In genomic region chrX:71214441-71215112, GRCm38 (mm10) we compare ENCODE assay signal across 8 mouse cellular contexts. TPM values are rescaled to one million over a fixed set of nuclear protein-coding genes. Genes with fewer than 3 reads are reported as not detected.
DNase-seq lines count a peak whose midpoint lies in the region; ATAC-seq and TF ChIP-seq lines count a peak whose summit lies in the region.

No protein-coding gene starts in this region.

- peak overlapping the region; percentile 39; the same call in 1 of the 2 replicates for H3K27ac ChIP-seq in bone marrow macrophage, adult 2 months (ENCODE audit: insufficient read depth, low read depth, low read length)
- no peak overlapping the region for H3K27ac ChIP-seq in embryonic fibroblast, embryonic 13.5 days (ENCODE audit: insufficient read depth, low read length)
- H3K27ac ChIP-seq in kidney, embryonic 14.5 days (ENCODE audit: low read depth, low read length) = no peak overlapping the region
- no peak overlapping the region for H3K27ac ChIP-seq in limb, embryonic 15.5 days

- peak; percentile 98 for ATAC-seq in kidney, embryonic 14.5 days (ENCODE audit: low FRiP score, low TSS enrichment)
- peak; percentile 94 for ATAC-seq in limb, embryonic 15.5 days (ENCODE audit: insufficient number of reproducible peaks, low FRiP score, low TSS enrichment, low read depth)

- H3K36me3 ChIP-seq in kidney, embryonic 14.5 days (ENCODE audit: control insufficient read depth, insufficient read depth, low read length) = no peaks in the 10 kb centered on the region
- H3K36me3 ChIP-seq in limb, embryonic 15.5 days = no peaks in the 10 kb centered on the region
- H3K36me3 ChIP-seq in splenic B cell, adult 2 months (ENCODE audit: control insufficient read depth, insufficient read depth, low read length, poor library complexity, severe bottlenecking) = no peaks in the 10 kb centered on the region

- H3K9ac ChIP-seq in kidney, embryonic 14.5 days (ENCODE audit: low read depth, low read length) = peak overlapping the region; percentile 37; the same call in 1 of the 2 replicates
- H3K9ac ChIP-seq in limb, embryonic 15.5 days = peak overlapping the region; percentile 18; the same call in 1 of the 2 replicates

- H3K4me3 ChIP-seq in bone marrow macrophage, adult 2 months (ENCODE audit: insufficient read depth, low read length) = peak overlapping the region; percentile 70
- H3K4me3 ChIP-seq in embryonic fibroblast, embryonic 13.5 days (ENCODE audit: insufficient read depth, low read length) = peak overlapping the region; percentile 64
- peak overlapping the region; percentile 47 for H3K4me3 ChIP-seq in kidney, embryonic 14.5 days (ENCODE audit: low read length)
- H3K4me3 ChIP-seq in limb, embryonic 15.5 days = peak overlapping the region; percentile 51

- peak; percentile 90 for DNase-seq in A20 (ENCODE audit: low read depth, low spot score)
- DNase-seq in heart, adult 9 months (ENCODE audit: low spot score in 2 of 2) = peak; percentile 88 to 91
- DNase-seq in monocyte, adult 2 months (ENCODE audit: low read depth in 1 of 2, low spot score in 2 of 2) = peak; percentile 57 to 61
- peak; percentile 91 for DNase-seq in splenic B cell, adult 2 months (ENCODE audit: low read depth, low spot score)

- H3K27me3 ChIP-seq in kidney, embryonic 14.5 days (ENCODE audit: control insufficient read depth, insufficient read depth, low read length) = no peaks in the 10 kb centered on the region
- no peaks in the 10 kb centered on the region for H3K27me3 ChIP-seq in limb, embryonic 15.5 days
- no peaks in the 10 kb centered on the region for H3K27me3 ChIP-seq in splenic B cell, adult 2 months (ENCODE audit: control insufficient read depth, insufficient read depth, low read length, poor library complexity, severe bottlenecking)

- peak overlapping the region; percentile 64 for H3K4me2 ChIP-seq in kidney, embryonic 14.5 days (replicated peaks; ENCODE audit: low read depth, low read length)
- H3K4me2 ChIP-seq in limb, embryonic 15.5 days = peak overlapping the region; percentile 69

- WGBS in kidney, embryonic 14.5 days = 26% methylated on average over 16 of the region's 20 CpGs
- 18% methylated on average over 20 of the region's 20 CpGs for WGBS in limb, embryonic 15.5 days

- TF ChIP-seq CTCF in bone marrow macrophage, adult 2 months (IDR thresholded peaks at IDR 0.05; ENCODE audit: low read depth, low read length) = no peak
- TF ChIP-seq CTCF in embryonic fibroblast, embryonic 13.5 days (IDR thresholded peaks at IDR 0.05; ENCODE audit: borderline replicate concordance, insufficient read depth, low read length) = no peak

- no peak for TF ChIP-seq POLR2A in bone marrow macrophage, adult 2 months (IDR thresholded peaks at IDR 0.05; ENCODE audit: borderline replicate concordance, low read depth, low read length)
- TF ChIP-seq POLR2A in embryonic fibroblast, embryonic 13.5 days (IDR thresholded peaks at IDR 0.05; ENCODE audit: low read depth, low read length) = peak; percentile 46; the same call in 1 of the 2 replicates

- no peaks in the 10 kb centered on the region for H3K9me3 ChIP-seq in kidney, embryonic 14.5 days (ENCODE audit: control insufficient read depth, low read length)
- no peaks in the 10 kb centered on the region for H3K9me3 ChIP-seq in limb, embryonic 15.5 days

- peaks cover 7% of the 10 kb centered on the region for H3K4me1 ChIP-seq in bone marrow macrophage, adult 2 months (ENCODE audit: control insufficient read depth, insufficient read depth, low read length)
- no peaks in the 10 kb centered on the region for H3K4me1 ChIP-seq in embryonic fibroblast, embryonic 13.5 days (ENCODE audit: control insufficient read depth, insufficient read depth, low read length)
- no peaks in the 10 kb centered on the region for H3K4me1 ChIP-seq in kidney, embryonic 14.5 days (ENCODE audit: control insufficient read depth, insufficient read depth, low read length)
- no peaks in the 10 kb centered on the region for H3K4me1 ChIP-seq in limb, embryonic 15.5 days

RNA-seq across cellular contexts. Expression of gene Mtm1, which starts 4.0 kb away (rescaled TPM):
- 17.4 and 19.3 TPM in 2 replicates for polyA plus RNA-seq in bone marrow macrophage, adult 2 months (2012; ENCODE audit: insufficient read depth, insufficient read length, missing spikeins)
- 8.8 and 12.1 TPM in 2 replicates for polyA plus RNA-seq in embryonic fibroblast, embryonic 13.5 days (2011; ENCODE audit: insufficient read length, low read depth, missing spikeins)
- polyA plus RNA-seq in kidney, embryonic 14.5 days (2014; fragmentation: Nextera tagmentation; extraction: Ambion mirVana) = 4.7 and 4.8 TPM in 2 replicates
- polyA plus RNA-seq in limb, embryonic 15.5 days (2015; fragmentation: Nextera tagmentation; extraction: Ambion mirVana) = 4.9 and 5.2 TPM in 2 replicates
